Comparison of ENCODE assay signal across 8 mouse cellular contexts in genomic region chr5:124424200-124424722, GRCm38 (mm10). TPM values are rescaled to one million over a fixed set of nuclear protein-coding genes. Genes with fewer than 3 reads are reported as not detected.
DNase-seq lines count a peak whose midpoint lies in the region; ATAC-seq and TF ChIP-seq lines count a peak whose summit lies in the region.

No protein-coding gene starts in this region.

- TF ChIP-seq EP300 in lung, postnatal 0 days (IDR thresholded peaks at IDR 0.05) = no peak

- peak; percentile 40 for ATAC-seq in common myeloid progenitor, adult 5-6 weeks (replicated peaks; ENCODE audit: low read depth, poor library complexity, severe bottlenecking)
- no peak for ATAC-seq in hindbrain, embryonic 14.5 days (ENCODE audit: low FRiP score)
- ATAC-seq in lung, postnatal 0 days = no peak

- H3K36me3 ChIP-seq in hindbrain, embryonic 14.5 days (replicated peaks; ENCODE audit: control insufficient read depth, insufficient read depth) = no peaks in the 10 kb centered on the region
- H3K36me3 ChIP-seq in lung, postnatal 0 days (ENCODE audit: insufficient read depth, low read length) = no peaks in the 10 kb centered on the region

- peak overlapping the region; percentile 98 for H3K4me3 ChIP-seq in lung, adult 2 months (replicated peaks; ENCODE audit: extremely low read depth, low read depth, low read length)
- H3K4me3 ChIP-seq in hindbrain, embryonic 14.5 days (replicated peaks; ENCODE audit: low read length) = peak overlapping the region; percentile 99
- H3K4me3 ChIP-seq in lung, postnatal 0 days (ENCODE audit: low read depth, low read length) = peak overlapping the region; percentile 98

- WGBS in lung, adult 2 months = under 1% methylated on average over 14 of the region's 14 CpGs
- WGBS in hindbrain, embryonic 14.5 days = 3% methylated on average over 14 of the region's 14 CpGs
- 2% methylated on average over 14 of the region's 14 CpGs for WGBS in lung, postnatal 0 days

- TF ChIP-seq CTCF in lung, adult 2 months (IDR thresholded peaks at IDR 0.05; ENCODE audit: insufficient read depth, low read length) = no peak
- TF ChIP-seq CTCF in lung, postnatal 0 days (IDR thresholded peaks at IDR 0.05) = no peak

- H3K4me2 ChIP-seq in hindbrain, embryonic 14.5 days (replicated peaks) = peak overlapping the region; percentile 90
- H3K4me2 ChIP-seq in lung, postnatal 0 days (replicated peaks; ENCODE audit: low read depth, low read length) = peak overlapping the region; percentile 97

- peaks cover 4% of the 10 kb centered on the region; the same call in 1 of the 2 replicates for H3K4me1 ChIP-seq in lung, adult 2 months (ENCODE audit: control insufficient read depth, insufficient read depth, low read length)
- peaks cover 9% of the 10 kb centered on the region; the same call in 1 of the 2 replicates for H3K4me1 ChIP-seq in hindbrain, embryonic 14.5 days (replicated peaks; ENCODE audit: control insufficient read depth, insufficient read depth, low read length)
- no peaks in the 10 kb centered on the region for H3K4me1 ChIP-seq in lung, postnatal 0 days (ENCODE audit: insufficient read depth, low read depth, low read length)

- no peak for TF ChIP-seq POLR2A in lung, adult 2 months (IDR thresholded peaks at IDR 0.05; ENCODE audit: borderline replicate concordance, extremely low read depth, low read depth, low read length)

- no peaks in the 10 kb centered on the region for H3K27me3 ChIP-seq in hindbrain, embryonic 14.5 days (ENCODE audit: control insufficient read depth, insufficient read depth, low read length)
- no peaks in the 10 kb centered on the region for H3K27me3 ChIP-seq in lung, postnatal 0 days (replicated peaks; ENCODE audit: insufficient read depth, low read length)

- no peaks in the 10 kb centered on the region for H3K9me3 ChIP-seq in hindbrain, embryonic 14.5 days (ENCODE audit: control insufficient read depth, low read length)
- H3K9me3 ChIP-seq in lung, postnatal 0 days (ENCODE audit: low read length) = no peaks in the 10 kb centered on the region

- peak overlapping the region; percentile 92 for H3K9ac ChIP-seq in hindbrain, embryonic 14.5 days
- peak overlapping the region; percentile 92 for H3K9ac ChIP-seq in lung, postnatal 0 days (replicated peaks; ENCODE audit: low read depth)

- DNase-seq in lung, adult 2 months = no peak
- DNase-seq in lung, postnatal 14 days = no peak
- DNase-seq in hindbrain, embryonic 14.5 days (ENCODE audit: low spot score) = no peak
- peak; percentile 31 for DNase-seq in lung, postnatal 0 days (ENCODE audit: low spot score)
- DNase-seq in thymus, postnatal 4 days = peak; percentile 32
- no peak for DNase-seq in spleen, postnatal 4 days (ENCODE audit: low spot score in 2 of 2)
- DNase-seq in layer of hippocampus, adult 18-20 months (ENCODE audit: low spot score in 2 of 2) = no peak

- H3K27ac ChIP-seq in hindbrain, embryonic 14.5 days = peak overlapping the region; percentile 90
- H3K27ac ChIP-seq in lung, postnatal 0 days (ENCODE audit: low read length) = peak overlapping the region; percentile 89

RNA-seq across cellular contexts. Expression of gene Sbno1, which starts 1.5 kb away (rescaled TPM):
- 15.5 and 19.2 TPM in 2 replicates for polyA plus RNA-seq in lung, adult 2 months (2012; rRNA removed)
- total RNA-seq in common myeloid progenitor, adult 5-6 weeks (2017) = 195 and 219 TPM in 2 replicates
- polyA plus RNA-seq in hindbrain, embryonic 14.5 days (2014; fragmentation: Nextera tagmentation; extraction: Ambion mirVana) = 87.6 and 89.3 TPM in 2 replicates
- polyA plus RNA-seq in lung, postnatal 0 days (2015; fragmentation: Nextera tagmentation; extraction: Ambion mirVana) = 46.5 and 58.0 TPM in 2 replicates
- total RNA-seq in layer of hippocampus, adult 18-20 months (2021) = 100 to 1,000 TPM; 148 to 154 TPM

RNA-seq across cellular contexts. Expression of gene Kmt5a, which starts 15.5 kb away (rescaled TPM):
- polyA plus RNA-seq in lung, adult 2 months (2012; rRNA removed) = 31.7 and 36.5 TPM in 2 replicates
- total RNA-seq in common myeloid progenitor, adult 5-6 weeks (2017) = 130 and 182 TPM in 2 replicates
- 23.1 and 23.2 TPM in 2 replicates for polyA plus RNA-seq in hindbrain, embryonic 14.5 days (2014; fragmentation: Nextera tagmentation; extraction: Ambion mirVana)
- 18.0 and 21.9 TPM in 2 replicates for polyA plus RNA-seq in lung, postnatal 0 days (2015; fragmentation: Nextera tagmentation; extraction: Ambion mirVana)
- total RNA-seq in layer of hippocampus, adult 18-20 months (2021) = 10 to 100 TPM; 66.3 to 73.0 TPM

RNA-seq across cellular contexts. Expression of gene Rilpl2, which starts 53.9 kb away (rescaled TPM):
- 19.6 and 20.6 TPM in 2 replicates for polyA plus RNA-seq in lung, adult 2 months (2012; rRNA removed)
- 23.1 and 32.4 TPM in 2 replicates for total RNA-seq in common myeloid progenitor, adult 5-6 weeks (2017)
- polyA plus RNA-seq in hindbrain, embryonic 14.5 days (2014; fragmentation: Nextera tagmentation; extraction: Ambion mirVana) = 28.5 and 29.7 TPM in 2 replicates
- 31.5 and 32.7 TPM in 2 replicates for polyA plus RNA-seq in lung, postnatal 0 days (2015; fragmentation: Nextera tagmentation; extraction: Ambion mirVana)
- 10 to 100 TPM; 20.4 to 22.6 TPM for total RNA-seq in layer of hippocampus, adult 18-20 months (2021)

RNA-seq across cellular contexts. Expression of gene Snrnp35, which starts 58.7 kb away (rescaled TPM):
- 3.0 and 4.8 TPM in 2 replicates for polyA plus RNA-seq in lung, adult 2 months (2012; rRNA removed)
- total RNA-seq in common myeloid progenitor, adult 5-6 weeks (2017) = 12.1 and 15.4 TPM in 2 replicates
- 8.5 and 9.0 TPM in 2 replicates for polyA plus RNA-seq in hindbrain, embryonic 14.5 days (2014; fragmentation: Nextera tagmentation; extraction: Ambion mirVana)
- 11.7 and 12.8 TPM in 2 replicates for polyA plus RNA-seq in lung, postnatal 0 days (2015; fragmentation: Nextera tagmentation; extraction: Ambion mirVana)
- total RNA-seq in layer of hippocampus, adult 18-20 months (2021) = 10 to 100 TPM; 25.3 to 28.7 TPM

Comparison
In these comparisons a context has a peak if more than half of its experiments do, and no peak if none do; other contexts are left out.
1. DNase-seq: peak in lung, postnatal 0 days (single experiment) and thymus, postnatal 4 days (single experiment); none in lung, adult 2 months (single experiment), lung, postnatal 14 days (single experiment), hindbrain, embryonic 14.5 days (single experiment), spleen, postnatal 4 days (0 of 2) and layer of hippocampus, adult 18-20 months (0 of 2).
2. Peak in every context shown above with its lines, with median percentiles within 50 percentile points of each other: H3K4me3 ChIP-seq.